Mouse (Mus musculus) CH12.LX (cell line): ENCODE measurements around the gene Grwd1.

Source experiments
- CHD1 ChIP-seq: IDR thresholded peaks from 2 replicates; pipeline ENCODE4 v1.6.1; 2012; ENCODE audit warnings: low read depth, low read length, improper control_type of control experiment, inconsistent platforms
- CHD2 ChIP-seq: IDR thresholded peaks from 2 replicates; pipeline ENCODE4 v1.6.1; 2011; ENCODE audit warnings: low read length, improper control_type of control experiment
- CTCF ChIP-seq, 2 experiments: IDR thresholded peaks in 1 of 2; conservative IDR thresholded peaks in 1 of 2; 2 replicates each; pipeline ENCODE4 v1.5.1; 2011 to 2012; ENCODE audit warnings: low read depth in 2 of 2, low read length in 2 of 2, improper control_type of control experiment in 1 of 2, inconsistent platforms in 1 of 2, mild to moderate bottlenecking in 1 of 2, moderate library complexity in 1 of 2
- EP300 ChIP-seq: IDR thresholded peaks from 2 replicates; pipeline ENCODE4 v1.6.1; 2011; ENCODE audit warnings: low read length, improper control_type of control experiment
- ETS1 ChIP-seq: conservative IDR thresholded peaks from 2 replicates; pipeline ENCODE4 v1.6.1; 2012; ENCODE audit warnings: low read depth, mild to moderate bottlenecking, inconsistent platforms, low read length, improper control_type of control experiment, moderate library complexity
- MAFK ChIP-seq: IDR thresholded peaks from 2 replicates; pipeline ENCODE4 v1.6.1; 2011; ENCODE audit warnings: low read length, improper control_type of control experiment; ENCODE audit not compliant: insufficient replicate concordance
- MAX ChIP-seq: IDR thresholded peaks from 2 replicates; pipeline ENCODE4 v1.6.1; 2011; ENCODE audit warnings: low read length, improper control_type of control experiment
- POLR2AphosphoS2 ChIP-seq: IDR thresholded peaks from 2 replicates; pipeline ENCODE4 v1.6.1; 2011; ENCODE audit warnings: low read depth, low read length, improper control_type of control experiment
- USF1 ChIP-seq: IDR thresholded peaks from 2 replicates; pipeline ENCODE4 v1.6.1; 2014; ENCODE audit warnings: low read depth, mild to moderate bottlenecking, inconsistent platforms, low read length, improper control_type of control experiment

- no peak for TF ChIP-seq MAFK
- no peak for TF ChIP-seq EP300
- no peak for TF ChIP-seq CTCF (conservative IDR thresholded peaks at IDR 0.05 in 1 of 2, IDR thresholded peaks at IDR 0.05 in 1 of 2; ENCODE audit: low read depth in 2 of 2, low read length in 2 of 2)
- no peak for TF ChIP-seq ETS1
- TF ChIP-seq CHD1: no peak
- no peak for TF ChIP-seq POLR2AphosphoS2
- TF ChIP-seq CHD2: no peak
- TF ChIP-seq MAX: no peak
- TF ChIP-seq USF1: no peak
Measured at GRCm38 (mm10) chr7:45859008-45859407, 28.3 kb upstream of the Grwd1 start.
